Mouse (Mus musculus) brain, adult 2 months (tissue): Measurements from ENCODE around the gene Gtsf1l.
A peak's percentile ranks its signal among the peaks of the same experiment; 100 is the strongest.

Source experiments
- DNase-seq: peaks from one replicate; pipeline ENCODE4 v3.0.0; 2011; ENCODE audit warnings: low read depth, low spot score

The Gtsf1l gene

GRCm38 (mm10) chr2:163052101-163052500 is 35.6 kb downstream of the Gtsf1l start:
- DNase-seq: no peak

- no peak for DNase-seq
These were observed 36.0 kb downstream of the Gtsf1l start for GRCm38 (mm10) chr2:163051691-163052090.

GRCm38 (mm10) chr2:163049116-163049515 is 38.5 kb downstream of the Gtsf1l start:
- no peak for DNase-seq

- peak; percentile 79 for DNase-seq
These were observed 39.5 kb downstream of the Gtsf1l start for GRCm38 (mm10) chr2:163048125-163048524.

GRCm38 (mm10) chr2:163039940-163040339 is 47.7 kb downstream of the Gtsf1l start:
- no peak for DNase-seq
